Mouse (Mus musculus) heart, postnatal 25 days (tissue): Measurements from ENCODE around the gene Mrm2. TPM values are rescaled to one million over a fixed set of nuclear protein-coding genes. Genes with fewer than 3 reads are reported as not detected.

Experiments
- DNase-seq: peaks from one replicate; pipeline ENCODE4 v3.0.0; 2022; ENCODE audit warnings: low spot score
- intact Hi-C: fragments of 180-260 bp; cut with DNase I; formaldehyde crosslinking; loops from one replicate; pipeline ENCODE4 v1.15.1; 2025
- total RNA-seq, 2 experiments: library from RNA; stranded (reverse); gene quantifications; 2 replicates each; pipeline ENCODE4 v1.2.3; 2021

Gene Mrm2
- total RNA-seq, 2 experiments from 2014 or later = 11.0 to 12.8 TPM

GRCm38 (mm10) chr5:140284011-140284410, 47.7 kb downstream of the Mrm2 start:
- DNase-seq = no peak
- intact Hi-C loops = no loop called here

- intact Hi-C loops = no loop called here
- no peak for DNase-seq
Observed at GRCm38 (mm10) chr5:140282900-140283299, 48.8 kb downstream of the Mrm2 start.

- intact Hi-C loops = no loop called here
- DNase-seq = no peak
Observed at GRCm38 (mm10) chr5:140282376-140282775, 49.3 kb downstream of the Mrm2 start.

GRCm38 (mm10) chr5:140280205-140280604, 51.5 kb downstream of the Mrm2 start:
- no peak for DNase-seq
- intact Hi-C loops = no loop called here

Other genes with a start within 250 kb of the Mrm2 start
- 10 to 100 TPM; 10.0 to 11.0 TPM for gene Mad1l1, start 10.3 kb downstream of the Mrm2 start, total RNA-seq
- gene Nudt1, start 10.2 kb downstream of the Mrm2 start, total RNA-seq = 10 to 100 TPM in 1 of 2 experiments, 1 to 10 TPM in 1; 9.5 to 11.2 TPM
- gene Snx8, start 57.4 kb upstream of the Mrm2 start, total RNA-seq = 10 to 100 TPM; 12.5 to 14.0 TPM
- 10 to 100 TPM; 84.8 to 87.5 TPM for gene Eif3b, start 87.4 kb upstream of the Mrm2 start, total RNA-seq
- not detected for gene Gm4869, start 113.7 kb upstream of the Mrm2 start, total RNA-seq
- gene Chst12, start 173.7 kb upstream of the Mrm2 start, total RNA-seq = 1 to 10 TPM; 6.1 to 6.9 TPM
- not detected for gene Grifin, start 233.2 kb upstream of the Mrm2 start, total RNA-seq